Mouse (Mus musculus): ENCODE data around the gene Emid1. TPM values are rescaled to one million over a fixed set of nuclear protein-coding genes. Genes with fewer than 3 reads are reported as not detected.
"Not testable (repeated sequence)": the region's sequence is repeated elsewhere in the genome, so short reads cannot be mapped to it uniquely, and the experiment has no call there.

The Emid1 gene
- polyA plus RNA-seq, 1 experiment from 2014 or later = 13.1 TPM

GRCm38 (mm10) chr11:5099576-5100183 is 52.4 kb downstream of the Emid1 start:
- DNase-seq (ENCODE audit: low spot score) = peak; percentile 91
- Histone ChIP-seq H3K27me3 (replicated peaks; ENCODE audit: low read depth, poor library complexity, severe bottlenecking) (no peaks in the 10 kb centered on the region), H3K27ac (replicated peaks) (peak overlapping the region; percentile 100), H3K4me3 (peak overlapping the region; percentile 78), H3K4me1 (peaks cover 40% of the 10 kb centered on the region), H3K36me3 (replicated peaks) (peaks cover 39% of the 10 kb centered on the region), H3K9me3 (no peaks in the 10 kb centered on the region)
- WGBS = under 1% methylated on average over 31 of the region's 31 CpGs

DNA sequence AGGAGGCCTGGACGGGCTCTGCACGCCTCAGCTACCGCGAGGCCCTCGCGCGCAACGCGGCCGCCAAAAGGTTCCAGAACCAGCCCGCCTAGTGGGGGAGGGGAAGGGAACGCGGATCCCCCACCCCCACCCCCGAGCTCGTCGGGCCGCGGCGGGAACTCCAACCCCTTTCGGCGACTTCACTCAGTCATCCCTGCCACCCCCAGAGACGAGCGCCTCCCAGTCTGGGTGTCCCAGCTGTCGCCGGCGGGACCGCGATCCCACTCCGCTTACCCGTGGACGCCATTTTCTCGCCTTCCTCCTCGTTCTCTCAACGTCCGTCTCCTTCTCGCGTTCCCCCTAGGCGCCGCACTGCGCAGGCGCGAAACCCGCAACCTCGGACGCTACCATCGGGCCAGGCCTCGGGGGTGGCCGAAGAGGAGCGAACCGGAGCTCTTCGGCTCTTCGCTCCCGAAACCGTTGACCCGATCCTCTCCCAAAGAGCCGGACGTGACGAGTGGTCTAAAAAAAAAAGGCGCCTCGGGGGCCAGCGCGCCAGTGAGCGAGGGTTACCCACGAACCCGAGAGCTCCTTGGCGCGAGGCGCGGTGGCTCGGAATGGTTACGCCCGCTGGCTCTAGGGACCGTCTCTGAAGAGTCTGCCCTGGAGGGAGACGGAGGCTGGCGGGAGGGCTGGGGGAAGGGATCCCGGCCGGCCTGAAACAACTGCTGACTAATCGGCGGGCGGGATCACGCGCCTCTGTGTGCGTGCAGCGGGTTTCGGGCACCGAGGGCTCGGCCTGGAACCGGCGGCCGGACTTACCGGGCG is 53.1 kb downstream of the Emid1 start, which contains the start of the genes Rhbdd3 and Ewsr1:
TSS of gene Rhbdd3 (plus strand) at position 191 of the 807 bp plus-strand sequence.
TSS of gene Ewsr1 (minus strand) at position 531 of the 807 bp plus-strand sequence.
- H3K4me3 ChIP-seq = peak within 1 kb of the TSS; percentile 78
- peaks cover 37% of the 10 kb centered on the region for H3K36me3 ChIP-seq (replicated peaks)
- H3K4me1 ChIP-seq = peaks cover 40% of the 10 kb centered on the region
- peak; percentile 97 for DNase-seq (ENCODE audit: low spot score)
- WGBS = under 1% methylated on average over 92 of the region's 92 CpGs
- peak within 1 kb of the TSS; percentile 100 for H3K27ac ChIP-seq (replicated peaks)
- H3K9me3 ChIP-seq = no peaks in the 10 kb centered on the region
- H3K27me3 ChIP-seq (replicated peaks; ENCODE audit: low read depth, poor library complexity, severe bottlenecking) = no peaks in the 10 kb centered on the region

- Histone ChIP-seq H3K4me1 (peaks cover 40% of the 10 kb centered on the region), H3K27ac (replicated peaks) (peak overlapping the region; percentile 100), H3K9me3 (no peaks in the 10 kb centered on the region), H3K27me3 (replicated peaks; ENCODE audit: low read depth, poor library complexity, severe bottlenecking) (no peaks in the 10 kb centered on the region), H3K4me3 (peak overlapping the region; percentile 78), H3K36me3 (replicated peaks) (peaks cover 37% of the 10 kb centered on the region)
- DNase-seq (ENCODE audit: low spot score) = peak; percentile 55
- WGBS = under 1% methylated on average over 44 of the region's 44 CpGs
Observed at GRCm38 (mm10) chr11:5098035-5098735, 53.9 kb downstream of the Emid1 start.

DNA sequence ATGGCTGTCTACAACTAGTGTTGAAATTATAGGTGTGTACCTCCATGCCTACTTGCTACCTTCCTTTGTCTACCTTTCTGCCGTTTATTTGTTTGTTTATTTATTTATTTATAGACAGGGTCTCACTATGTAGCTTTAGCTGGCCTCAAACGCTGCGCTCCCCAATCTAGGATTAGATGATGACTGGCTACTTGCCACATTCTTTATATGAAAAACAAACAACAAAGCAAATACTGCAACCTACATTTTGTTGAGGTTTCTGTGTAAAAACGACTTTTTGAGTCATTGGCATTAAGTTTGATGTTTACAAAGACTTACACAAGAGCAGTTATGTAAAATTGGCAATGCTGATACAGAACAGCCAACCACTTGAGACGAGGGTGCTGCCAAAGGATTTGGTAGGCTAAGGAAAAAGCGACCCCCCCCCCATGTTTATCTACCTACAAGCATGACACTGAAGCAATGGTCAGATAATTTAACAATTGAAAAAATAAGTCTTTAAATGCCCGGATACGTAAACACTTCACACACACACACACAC is 55.5 kb downstream of the Emid1 start:
- Histone ChIP-seq H3K4me1 (peaks cover 38% of the 10 kb centered on the region), H3K36me3 (replicated peaks) (peaks cover 49% of the 10 kb centered on the region), H3K4me3 (peak overlapping the region; percentile 78), H3K9me3 (no peaks in the 10 kb centered on the region), H3K27ac (replicated peaks) (no peak overlapping the region), H3K27me3 (replicated peaks; ENCODE audit: low read depth, poor library complexity, severe bottlenecking) (no peaks in the 10 kb centered on the region)
- WGBS = 81% methylated on average over 8 of the region's 8 CpGs
- DNase-seq (ENCODE audit: low spot score) = no peak

- no peak overlapping the region for H3K27ac ChIP-seq (replicated peaks)
- H3K4me1 ChIP-seq = peaks cover 31% of the 10 kb centered on the region
- H3K27me3 ChIP-seq (replicated peaks; ENCODE audit: low read depth, poor library complexity, severe bottlenecking) = no peaks in the 10 kb centered on the region
- H3K9me3 ChIP-seq = no peaks in the 10 kb centered on the region
- peaks cover 55% of the 10 kb centered on the region for H3K36me3 ChIP-seq (replicated peaks)
- 80% methylated on average over 5 of the region's 5 CpGs for WGBS
- H3K4me3 ChIP-seq = peak overlapping the region; percentile 78
- DNase-seq (ENCODE audit: low spot score) = no peak
Observed at GRCm38 (mm10) chr11:5095877-5096276, 56.2 kb downstream of the Emid1 start.

DNA sequence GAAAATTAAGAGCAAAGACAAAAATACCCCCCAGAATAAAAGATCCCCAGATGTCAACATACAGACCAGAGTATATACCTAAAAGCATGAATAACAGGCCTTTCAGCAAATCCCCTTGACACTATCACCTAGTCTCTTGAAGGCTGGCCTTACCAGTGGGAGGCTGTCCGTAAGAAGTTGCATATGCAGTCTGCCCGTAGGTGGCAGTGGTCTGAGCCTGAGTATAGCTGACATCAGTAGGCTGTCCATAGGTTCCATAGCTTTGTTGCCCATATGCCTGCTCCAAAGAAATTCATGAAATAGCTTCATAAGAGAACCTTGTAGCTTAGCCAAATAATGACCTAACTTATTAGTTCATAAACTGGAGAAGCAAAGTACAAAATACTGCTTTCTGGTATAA is 60.4 kb downstream of the Emid1 start:
- peaks cover 94% of the 10 kb centered on the region for H3K36me3 ChIP-seq (replicated peaks)
- no peak for DNase-seq (ENCODE audit: low spot score)
- H3K9me3 ChIP-seq = no peaks in the 10 kb centered on the region
- no peaks in the 10 kb centered on the region for H3K27me3 ChIP-seq (replicated peaks; ENCODE audit: low read depth, poor library complexity, severe bottlenecking)
- 66% methylated on average over 2 of the region's 2 CpGs for WGBS
- no peak overlapping the region for H3K4me3 ChIP-seq
- peaks cover 10% of the 10 kb centered on the region for H3K4me1 ChIP-seq
- H3K27ac ChIP-seq (replicated peaks) = no peak overlapping the region

- Histone ChIP-seq H3K36me3 (replicated peaks) (peaks cover 99% of the 10 kb centered on the region), H3K27ac (replicated peaks) (no peak overlapping the region), H3K9me3 (no peaks in the 10 kb centered on the region), H3K4me3 (no peak overlapping the region), H3K4me1 (no peaks in the 10 kb centered on the region), H3K27me3 (replicated peaks; ENCODE audit: low read depth, poor library complexity, severe bottlenecking) (no peaks in the 10 kb centered on the region)
- WGBS = 96% methylated on average over 1 of the region's 1 CpGs
- no peak for DNase-seq (ENCODE audit: low spot score)
Observed at GRCm38 (mm10) chr11:5089147-5089546, 62.9 kb downstream of the Emid1 start.

GRCm38 (mm10) chr11:5076843-5077242 is 75.2 kb downstream of the Emid1 start:
- not testable (repeated sequence) for H3K9me3 ChIP-seq; H3K27ac ChIP-seq (replicated peaks); H3K4me1 ChIP-seq; DNase-seq (ENCODE audit: low spot score); H3K4me3 ChIP-seq; H3K27me3 ChIP-seq (replicated peaks; ENCODE audit: low read depth, poor library complexity, severe bottlenecking)
- peaks cover 92% of the 10 kb centered on the region for H3K36me3 ChIP-seq (replicated peaks)
- WGBS = 91% methylated on average over 4 of the region's 5 CpGs

- no peak overlapping the region for H3K27ac ChIP-seq (replicated peaks)
- H3K27me3 ChIP-seq (replicated peaks; ENCODE audit: low read depth, poor library complexity, severe bottlenecking) = no peaks in the 10 kb centered on the region
- no peaks in the 10 kb centered on the region for H3K4me1 ChIP-seq
- peaks cover 92% of the 10 kb centered on the region for H3K36me3 ChIP-seq (replicated peaks)
- H3K9me3 ChIP-seq = no peaks in the 10 kb centered on the region
- DNase-seq (ENCODE audit: low spot score) = no peak
- no peak overlapping the region for H3K4me3 ChIP-seq
Observed at GRCm38 (mm10) chr11:5075760-5076159, 76.3 kb downstream of the Emid1 start.

GRCm38 (mm10) chr11:5074882-5075281 is 77.2 kb downstream of the Emid1 start:
- Histone ChIP-seq H3K4me1 (no peaks in the 10 kb centered on the region), H3K36me3 (replicated peaks) (peaks cover 92% of the 10 kb centered on the region), H3K4me3 (no peak overlapping the region), H3K27me3 (replicated peaks; ENCODE audit: low read depth, poor library complexity, severe bottlenecking) (no peaks in the 10 kb centered on the region), H3K27ac (replicated peaks) (no peak overlapping the region), H3K9me3 (no peaks in the 10 kb centered on the region)
- 73% methylated on average over 4 of the region's 4 CpGs for WGBS
- DNase-seq (ENCODE audit: low spot score) = no peak

GRCm38 (mm10) chr11:5068126-5068971 is 83.7 kb downstream of the Emid1 start:
- Histone ChIP-seq H3K27ac (replicated peaks) (no peak overlapping the region), H3K9me3 (no peaks in the 10 kb centered on the region), H3K4me3 (no peak overlapping the region), H3K27me3 (replicated peaks; ENCODE audit: low read depth, poor library complexity, severe bottlenecking) (peaks cover 18% of the 10 kb centered on the region), H3K4me1 (peaks cover 20% of the 10 kb centered on the region), H3K36me3 (replicated peaks) (peaks cover 65% of the 10 kb centered on the region)
- no peak for DNase-seq (ENCODE audit: low spot score)
- 87% methylated on average over 9 of the region's 9 CpGs for WGBS

DNA sequence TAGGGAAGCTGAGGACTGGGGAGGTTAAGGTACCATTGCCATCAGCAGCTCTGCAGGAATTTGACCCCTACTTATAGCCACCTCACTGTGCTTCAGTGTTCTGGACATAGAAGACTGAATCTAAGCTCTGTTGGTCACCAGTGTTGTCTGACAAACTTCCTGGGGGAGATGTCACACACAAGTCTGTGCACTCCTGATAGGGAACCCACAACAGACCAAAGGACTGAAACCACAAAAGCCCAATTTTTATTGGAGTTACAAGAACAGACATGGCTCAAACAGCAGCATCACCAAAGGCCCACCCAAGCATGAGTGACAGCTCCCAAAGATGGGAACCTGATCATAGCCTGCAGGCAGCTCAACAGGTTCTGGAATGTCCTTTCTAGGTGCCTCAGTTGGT is 85.0 kb downstream of the Emid1 start:
- no peak for DNase-seq (ENCODE audit: low spot score)
- H3K4me3 ChIP-seq = no peak overlapping the region
- H3K36me3 ChIP-seq (replicated peaks) = peaks cover 56% of the 10 kb centered on the region
- no peak overlapping the region for H3K27ac ChIP-seq (replicated peaks)
- no peaks in the 10 kb centered on the region for H3K9me3 ChIP-seq
- H3K4me1 ChIP-seq = peaks cover 32% of the 10 kb centered on the region
- H3K27me3 ChIP-seq (replicated peaks; ENCODE audit: low read depth, poor library complexity, severe bottlenecking) = peaks cover 31% of the 10 kb centered on the region
